Mouse (Mus musculus) monocyte, adult 5-6 weeks (primary cell): ENCODE measurements at regions not wholly inside any gene's neighbourhood (a gene's known extent, or its start where the extent isn't known, plus 50 kb on each side); places are given as distances from the start of the nearest gene placed in this dataset.

Source experiments
- ATAC-seq: fragments of 153-309, 156-312 bp; replicated peaks from 2 replicates; pipeline ENCODE4 v1.8.0; 2017; ENCODE audit warnings: mild to moderate bottlenecking; ENCODE audit not compliant: low TSS enrichment, insufficient number of reproducible peaks, severe bottlenecking, poor library complexity, low FRiP score

- no peak for ATAC-seq
These were observed 57.4 kb upstream of the Smndc1 start for GRCm38 (mm10) chr19:53447754-53448153.

GRCm38 (mm10) chr19:53446216-53446615, 55.8 kb upstream of the Smndc1 start:
- ATAC-seq: no peak

- ATAC-seq: no peak
These were observed 54.3 kb upstream of the Smndc1 start for GRCm38 (mm10) chr19:53444646-53445045.

- no peak for ATAC-seq
These were observed 52.6 kb upstream of the Smndc1 start for GRCm38 (mm10) chr19:53442756-53443654.

- no peak for ATAC-seq
These were observed 51.8 kb upstream of the Smndc1 start for GRCm38 (mm10) chr19:53442132-53442610.

GRCm38 (mm10) chr19:53441449-53442131, 51.2 kb upstream of the Smndc1 start:
- ATAC-seq: peak; percentile 62

- ATAC-seq: no peak
These were observed 50.1 kb upstream of the Smndc1 start for GRCm38 (mm10) chr19:53440327-53441055.
